Mouse (Mus musculus) stomach, postnatal 0 days (tissue): Measurements from ENCODE around the gene Lama5. TPM values are rescaled to one million over a fixed set of nuclear protein-coding genes. Genes with fewer than 3 reads are reported as not detected.
"Not testable (repeated sequence)": the region's sequence is repeated elsewhere in the genome, so short reads cannot be mapped to it uniquely, and the experiment has no call there.

Source experiments
- ATAC-seq: fragments of 200-750 bp; cut with Nextera tagmentation; 2 replicates; pipeline ENCODE4 v1.8.0; 2017; ENCODE audit not compliant: low FRiP score, low TSS enrichment
- DNase-seq: peaks from one replicate; pipeline ENCODE4 v3.0.0-alpha.2; 2016; ENCODE audit warnings: low spot score
- H3K27ac ChIP-seq: fragments of 300-500 bp; sonication (generic); replicated peaks from 2 replicates; pipeline ENCODE4 v1.5.1; 2014; ENCODE audit warnings: mild to moderate bottlenecking, control low read depth
- H3K27me3 ChIP-seq: fragments of 300-500 bp; sonication (generic); 2 replicates; pipeline ENCODE4 v1.6.1; 2014; ENCODE audit warnings: low read length; ENCODE audit not compliant: control insufficient read depth, insufficient read depth
- H3K36me3 ChIP-seq: fragments of 300-500 bp; sonication (generic); 2 replicates; pipeline ENCODE4 v1.6.1; 2014; ENCODE audit warnings: low read length, mixed read lengths; ENCODE audit not compliant: control insufficient read depth, insufficient read depth
- H3K4me1 ChIP-seq: fragments of 300-500 bp; sonication (generic); replicated peaks from 2 replicates; pipeline ENCODE4 v1.6.1; 2014; ENCODE audit warnings: antibody characterized with exemption; ENCODE audit not compliant: control insufficient read depth, insufficient read depth
- H3K4me2 ChIP-seq: fragments of 300-500 bp; sonication (generic); replicated peaks from 2 replicates; pipeline ENCODE4 v1.6.1; 2014; ENCODE audit warnings: low read depth, mild to moderate bottlenecking, control low read depth, moderate library complexity
- H3K4me3 ChIP-seq: fragments of 300-500 bp; sonication (generic); 2 replicates; pipeline ENCODE4 v1.5.1; 2014; ENCODE audit warnings: low read depth, low read length, control low read depth
- H3K9ac ChIP-seq: fragments of 300-500 bp; sonication (generic); 2 replicates; pipeline ENCODE4 v1.6.1; 2014; ENCODE audit warnings: mild to moderate bottlenecking, low read length, control low read depth, mixed read lengths
- H3K9me3 ChIP-seq: fragments of 300-500 bp; sonication (generic); 2 replicates; pipeline ENCODE4 v1.6.1; 2016; ENCODE audit warnings: low read length; ENCODE audit not compliant: control insufficient read depth
- CTCF ChIP-seq: IDR thresholded peaks from 2 replicates; pipeline ENCODE4 v1.5.1; 2016; ENCODE audit warnings: antibody characterized with exemption, low read depth, mild to moderate bottlenecking, moderate library complexity
- EP300 ChIP-seq: optimal IDR thresholded peaks from 2 replicates; pipeline ENCODE3; 2016; ENCODE audit warnings: antibody characterized with exemption
- WGBS: fragments of 180-500 bp; shearing (Covaris S2); extraction: QIAGEN DNeasy Blood & Tissue Kit; methylation state at CpG from one replicate; pipeline ENCODE4 v1.1.7; 2014; 5-methylcytosine and 5-hydroxymethylcytosine counted together
- polyA plus RNA-seq: library from polyadenylated mRNA; unstranded; fragments of >200 nt; fragmentation: Nextera tagmentation; extraction: Ambion mirVana; gene quantifications from 2 replicates; pipeline ENCODE4 v1.2.1, GENCODE M21; 2015

The Lama5 gene
- polyA plus RNA-seq, 1 experiment from 2014 or later, result 29.7 TPM

DNA sequence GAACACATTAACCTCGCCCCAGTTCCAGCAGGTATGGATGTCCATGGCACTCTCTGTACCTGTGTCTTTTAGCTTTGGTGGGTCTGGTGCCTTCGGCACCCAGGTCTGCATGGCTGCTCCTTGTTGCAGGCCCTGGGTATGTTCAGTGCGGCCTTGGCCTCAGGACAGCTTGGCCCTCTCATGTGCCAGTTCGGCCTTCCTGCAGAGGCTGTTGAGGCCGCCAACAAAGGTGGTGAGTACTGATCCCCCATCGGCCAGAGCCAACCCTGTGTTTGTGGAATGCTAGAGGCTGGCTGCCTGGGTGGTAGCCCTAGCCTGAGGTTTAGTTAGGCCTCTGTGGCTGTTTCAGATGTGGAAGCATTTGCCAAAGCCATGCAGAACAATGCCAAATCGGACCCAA, 49.9 kb downstream of the Lama5 start:
- peaks cover 32% of the 10 kb centered on the region for H3K36me3 ChIP-seq

DNA sequence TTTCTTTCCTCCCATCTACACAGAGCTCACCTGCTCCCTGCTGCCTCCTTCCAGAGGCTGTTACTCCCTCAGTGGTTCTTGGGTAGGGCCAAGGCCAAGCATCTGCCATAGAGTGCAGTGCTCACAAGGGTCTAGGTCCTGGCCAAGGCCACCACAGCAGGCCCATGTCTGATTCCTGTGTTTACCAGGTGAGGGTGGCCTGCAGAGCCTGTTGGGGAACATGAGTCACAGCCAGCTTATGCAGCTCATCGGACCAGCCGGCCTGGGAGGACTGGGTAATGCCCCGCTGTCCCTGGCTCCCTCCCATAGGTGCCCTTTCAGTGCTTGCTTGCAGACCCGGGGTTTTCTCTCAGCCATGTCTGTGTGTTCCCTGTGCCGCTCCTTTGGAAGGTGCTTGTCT, 51.5 kb downstream of the Lama5 start:
- no peaks in the 10 kb centered on the region; the same call in 1 of the 2 replicates for H3K4me1 ChIP-seq
- H3K4me2 ChIP-seq, result no peak overlapping the region
- TF ChIP-seq CTCF (no peak), EP300 (no peak)
- no peaks in the 10 kb centered on the region for H3K27me3 ChIP-seq
- H3K36me3 ChIP-seq, result peaks cover 26% of the 10 kb centered on the region
- no peaks in the 10 kb centered on the region for H3K9me3 ChIP-seq
- no peak overlapping the region for H3K9ac ChIP-seq
- 65% methylated on average over 5 of the region's 5 CpGs for WGBS
- H3K4me3 ChIP-seq, result no peak overlapping the region
- DNase-seq (peak; percentile 40), ATAC-seq (no peak)
- H3K27ac ChIP-seq, result peak overlapping the region; percentile 61

More for the DNA sequence above, 49.9 kb downstream of the Lama5 start:
- no peak overlapping the region for H3K4me2 ChIP-seq
- H3K4me1 ChIP-seq, result no peaks in the 10 kb centered on the region; the same call in 1 of the 2 replicates
- no peak overlapping the region for H3K9ac ChIP-seq
- H3K9me3 ChIP-seq, result no peaks in the 10 kb centered on the region
- no peaks in the 10 kb centered on the region for H3K27me3 ChIP-seq
- H3K27ac ChIP-seq, result no peak overlapping the region
- TF ChIP-seq CTCF, result no peak
- no peak for TF ChIP-seq EP300
- H3K4me3 ChIP-seq, result no peak overlapping the region
- 92% methylated on average over 7 of the region's 7 CpGs for WGBS
- DNase-seq, result no peak
- ATAC-seq, result no peak

DNA sequence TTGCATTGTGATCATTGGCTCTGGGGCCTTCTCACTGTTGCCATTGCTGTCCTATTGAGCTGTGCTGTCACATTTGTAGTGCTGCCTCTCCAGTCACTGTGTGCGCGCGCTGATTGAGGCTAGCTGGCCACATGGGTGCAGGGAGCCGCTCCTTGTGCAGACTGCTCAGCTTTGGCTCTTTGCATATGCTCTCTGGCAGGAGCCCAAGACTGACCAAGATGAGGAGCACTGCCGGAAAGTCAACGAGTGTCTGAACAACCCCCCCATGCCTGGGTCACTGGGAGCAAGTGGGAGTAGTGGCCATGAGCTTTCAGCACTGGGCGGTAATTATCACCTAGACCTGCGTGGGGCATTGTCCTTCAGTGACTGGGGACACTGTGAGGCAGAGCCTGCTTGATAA, 51.9 kb downstream of the Lama5 start:
- Histone ChIP-seq H3K27ac (peak overlapping the region; percentile 61), H3K36me3 (peaks cover 23% of the 10 kb centered on the region), H3K4me2 (peak overlapping the region; percentile 90; the same call in 1 of the 2 replicates)
- H3K4me3 ChIP-seq, ATAC-seq, H3K27me3 ChIP-seq, H3K9me3 ChIP-seq, H3K4me1 ChIP-seq, H3K9ac ChIP-seq: not testable (repeated sequence)
- 72% methylated on average over 8 of the region's 8 CpGs for WGBS
- DNase-seq, result peak; percentile 48

DNA sequence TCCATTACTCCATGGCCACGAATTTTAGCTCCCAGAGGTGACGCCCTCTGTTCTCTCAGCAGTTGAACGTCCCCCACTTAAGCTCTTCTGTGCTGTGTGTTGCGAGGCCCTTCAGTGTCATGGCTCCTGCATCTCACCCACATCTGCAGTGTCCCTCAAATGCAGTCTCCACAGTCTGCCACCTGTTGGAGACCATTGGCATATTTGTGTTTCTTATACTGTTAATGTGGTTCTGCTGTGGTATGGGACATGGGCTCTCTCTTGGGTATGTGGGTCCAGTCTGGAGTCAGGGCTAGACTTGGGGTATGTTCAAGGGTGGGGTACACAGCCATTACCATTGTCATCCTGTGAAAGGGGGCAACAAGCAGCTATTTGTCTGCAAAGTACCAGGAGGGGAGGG, 52.5 kb downstream of the Lama5 start:
- Histone ChIP-seq H3K4me3 (peak overlapping the region; percentile 96; the same call in 1 of the 2 replicates), H3K36me3 (peaks cover 20% of the 10 kb centered on the region), H3K4me1 (no peaks in the 10 kb centered on the region; the same call in 1 of the 2 replicates), H3K27ac (peak overlapping the region; percentile 61), H3K4me2 (peak overlapping the region; percentile 90), H3K9me3 (no peaks in the 10 kb centered on the region), H3K9ac (peak overlapping the region; percentile 99; the same call in 1 of the 2 replicates), H3K27me3 (no peaks in the 10 kb centered on the region)
- no peak for ATAC-seq
- no peak for DNase-seq
- 67% methylated on average over 4 of the region's 4 CpGs for WGBS
- peak; percentile 68 for TF ChIP-seq CTCF
- no peak for TF ChIP-seq EP300

DNA sequence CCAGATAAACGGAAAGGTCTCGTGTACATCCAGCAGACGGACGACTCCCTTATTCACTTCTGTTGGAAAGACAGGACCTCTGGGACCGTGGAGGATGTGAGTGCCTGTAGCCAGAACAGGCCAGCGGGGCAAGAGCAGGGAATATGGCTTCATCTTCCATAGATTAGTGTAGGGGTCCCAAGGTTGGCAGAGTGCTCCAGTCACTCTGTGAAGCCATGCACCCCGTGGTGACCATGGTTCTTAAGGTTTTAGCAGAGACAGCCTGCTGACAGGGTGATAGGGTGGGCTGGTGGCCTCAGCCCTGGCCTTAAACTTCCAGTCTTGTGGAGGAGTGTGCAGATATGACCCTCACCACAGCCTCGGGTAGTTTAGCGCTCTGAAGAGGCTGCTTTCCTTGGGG, 53.5 kb downstream of the Lama5 start:
- peak overlapping the region; percentile 99 for H3K9ac ChIP-seq
- DNase-seq (no peak), ATAC-seq (no peak)
- peak overlapping the region; percentile 96 for H3K4me3 ChIP-seq
- no peaks in the 10 kb centered on the region; the same call in 1 of the 2 replicates for H3K4me1 ChIP-seq
- 4% methylated on average over 8 of the region's 9 CpGs for WGBS
- H3K9me3 ChIP-seq, result no peaks in the 10 kb centered on the region
- no peak for TF ChIP-seq EP300
- no peak for TF ChIP-seq CTCF
- no peaks in the 10 kb centered on the region for H3K27me3 ChIP-seq
- peak overlapping the region; percentile 90 for H3K4me2 ChIP-seq
- H3K27ac ChIP-seq, result peak overlapping the region; percentile 98
- peaks cover 15% of the 10 kb centered on the region for H3K36me3 ChIP-seq

DNA sequence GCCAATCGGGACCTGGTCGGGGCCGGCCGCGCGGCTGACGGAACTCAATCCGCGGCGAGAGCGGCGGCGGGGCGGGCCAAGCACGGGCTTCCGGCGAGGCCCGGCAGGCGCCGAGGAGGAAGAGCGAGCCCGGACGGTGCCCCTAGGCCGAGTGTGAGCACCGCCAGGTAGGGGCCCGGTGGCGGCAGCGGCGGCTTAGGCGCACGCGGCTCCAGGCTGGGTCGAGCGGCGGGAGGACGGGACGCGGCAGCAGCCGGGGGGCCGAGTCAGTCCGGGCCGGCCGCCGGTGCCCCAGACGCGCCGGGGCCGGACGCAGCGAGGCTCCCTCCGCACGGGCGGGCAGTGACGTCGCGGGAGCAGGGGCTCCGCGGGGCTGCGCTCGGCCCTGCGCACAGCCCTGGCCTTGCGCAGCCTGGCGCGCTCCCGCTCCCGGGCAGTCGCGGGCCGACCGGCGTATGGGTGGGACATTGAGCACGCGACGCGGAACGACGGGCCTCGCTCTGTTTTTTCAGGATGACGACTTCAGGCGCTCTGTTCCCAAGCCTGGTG, 54.1 kb downstream of the Lama5 start:
- Histone ChIP-seq H3K4me3 (peak overlapping the region; percentile 96), H3K9ac (peak overlapping the region; percentile 99), H3K9me3 (no peaks in the 10 kb centered on the region), H3K4me1 (no peaks in the 10 kb centered on the region; the same call in 1 of the 2 replicates), H3K27me3 (no peaks in the 10 kb centered on the region), H3K4me2 (peak overlapping the region; percentile 90), H3K27ac (peak overlapping the region; percentile 98), H3K36me3 (peaks cover 11% of the 10 kb centered on the region)
- DNase-seq, result no peak
- peak; percentile 46 for ATAC-seq
- WGBS, result under 1% methylated on average over 50 of the region's 80 CpGs
- no peak for TF ChIP-seq CTCF
- no peak for TF ChIP-seq EP300
